Mouse (Mus musculus) gastrocnemius, postnatal 14 days (tissue): ENCODE data around the gene Ifitm10. TPM values are rescaled to one million over a fixed set of nuclear protein-coding genes. Genes with fewer than 3 reads are reported as not detected.

Experiments
- DNase-seq: peaks from one replicate; pipeline ENCODE4 v3.0.0; 2021; ENCODE audit warnings: mixed read lengths
- intact Hi-C: fragments of 180-260 bp; cut with DNase I; formaldehyde crosslinking; loops from one replicate; pipeline ENCODE4 v1.15.1; 2025; ENCODE audit warnings: low total_unique reads
- total RNA-seq, 2 experiments: library from RNA; stranded (reverse); gene quantifications; 2 replicates each; pipeline ENCODE4 v1.2.3; 2021

Ifitm10 gene
- total RNA-seq, 2 experiments from 2014 or later = 6.7 to 8.4 TPM

DNA sequence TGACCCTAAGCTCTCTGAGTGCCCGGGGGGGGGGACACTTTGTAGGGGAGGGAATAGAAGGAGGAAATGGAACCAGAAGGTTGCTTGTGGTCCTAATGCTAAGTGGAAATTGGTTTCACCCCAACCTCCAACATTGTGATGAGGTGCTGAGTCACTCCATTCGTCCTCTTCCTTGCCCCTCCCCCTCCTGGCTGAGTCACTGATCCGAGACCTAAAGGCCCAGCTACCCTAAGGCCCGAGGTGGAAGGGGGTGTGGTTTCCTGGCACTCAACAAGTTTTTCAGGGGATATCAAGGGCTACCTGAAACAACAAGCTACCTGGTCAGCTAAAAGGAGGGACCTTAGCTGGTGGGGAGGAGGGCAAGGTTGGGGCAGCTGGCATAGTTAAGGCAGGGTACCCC, 19.6 kb upstream of the Ifitm10 start:
- intact Hi-C loops = loop anchor here (5.0 kb wide), 1 partner anchor 34 kb away; no protein-coding TSS in a partner anchor
- DNase-seq = no peak

GRCm38 (mm10) chr7:142391609-142392008, 18.1 kb upstream of the Ifitm10 start:
- DNase-seq = no peak
- intact Hi-C loops = loop anchor here (5.0 kb wide), 1 partner anchor 36 kb away; no protein-coding TSS in a partner anchor

DNA sequence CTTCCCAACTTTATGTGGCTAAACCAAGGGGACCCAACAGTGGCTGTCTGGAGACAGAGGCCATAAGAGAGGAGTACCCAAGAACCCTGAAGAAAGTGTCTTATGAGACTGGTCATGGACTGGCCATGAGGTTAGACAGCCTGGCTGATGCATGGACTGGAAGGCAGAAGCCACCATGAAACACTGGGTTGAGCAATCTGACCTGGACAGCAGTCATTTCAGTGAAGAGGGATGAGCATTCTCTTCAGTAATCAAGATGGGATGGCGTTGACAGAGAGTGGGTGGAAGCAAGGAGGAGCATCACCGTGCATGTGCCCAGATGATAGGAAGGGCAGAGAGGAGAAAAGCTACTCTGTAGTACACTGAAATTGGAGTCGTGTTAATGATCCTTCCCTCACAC, 17.6 kb upstream of the Ifitm10 start:
- intact Hi-C loops = loop anchor here (5.0 kb wide), 1 partner anchor 36 kb away; no protein-coding TSS in a partner anchor
- DNase-seq = no peak

DNA sequence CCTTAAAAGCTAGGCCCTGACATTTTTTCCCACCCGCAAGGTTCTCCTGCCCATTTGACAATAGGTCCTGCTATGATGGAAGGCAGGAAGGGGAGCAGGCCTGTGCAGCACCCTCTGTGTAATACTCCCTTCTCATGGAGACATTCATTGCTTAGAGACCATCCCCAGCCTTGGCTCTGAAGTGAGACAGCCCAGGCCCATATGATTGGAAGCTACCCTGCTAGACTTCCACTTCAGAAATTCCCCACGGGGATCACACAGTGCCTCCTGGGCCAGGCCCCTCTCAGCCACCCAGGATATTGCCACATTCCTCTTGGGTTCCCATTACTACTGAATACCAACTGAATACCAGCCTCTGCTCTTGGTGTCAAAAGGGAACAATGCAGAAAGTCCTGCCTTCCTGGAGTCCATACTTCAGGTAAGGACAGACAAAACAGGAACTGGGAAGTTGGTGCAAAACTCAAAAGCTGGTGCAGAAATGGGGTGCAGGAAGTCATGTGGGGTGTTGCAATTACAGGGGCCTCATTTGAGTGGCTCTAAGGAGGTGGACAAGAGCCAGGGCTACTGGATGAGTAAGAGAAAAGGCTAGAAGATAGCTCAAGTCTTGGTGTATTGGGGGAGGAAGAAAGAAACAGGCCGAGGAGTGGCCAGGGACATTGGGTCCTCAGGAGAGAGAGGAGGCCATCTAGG, 16.6 kb upstream of the Ifitm10 start:
- no peak for DNase-seq
- intact Hi-C loops = loop anchor here (5.0 kb wide), 1 partner anchor 37 kb away; no protein-coding TSS in a partner anchor

DNA sequence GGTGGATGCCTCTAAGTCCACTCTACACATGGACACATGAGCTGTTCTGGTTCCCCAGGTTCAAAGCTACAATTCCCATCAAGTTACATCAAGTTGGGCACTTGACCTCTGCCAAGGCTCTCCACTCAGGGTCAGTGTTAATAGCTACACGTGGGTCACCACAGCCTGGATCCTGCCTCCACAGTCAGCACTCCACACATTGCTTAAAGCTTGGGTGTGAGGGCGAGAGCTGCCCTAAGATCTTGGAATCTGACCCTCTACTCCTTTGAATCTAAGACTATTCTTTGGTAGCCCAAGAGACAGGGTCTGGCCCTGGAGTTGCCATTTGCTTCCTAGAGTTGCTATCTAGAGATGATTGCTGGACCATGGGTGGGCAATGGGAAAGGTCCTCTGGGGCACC, 15.2 kb upstream of the Ifitm10 start:
- intact Hi-C loops = no loop called here
- no peak for DNase-seq

DNA sequence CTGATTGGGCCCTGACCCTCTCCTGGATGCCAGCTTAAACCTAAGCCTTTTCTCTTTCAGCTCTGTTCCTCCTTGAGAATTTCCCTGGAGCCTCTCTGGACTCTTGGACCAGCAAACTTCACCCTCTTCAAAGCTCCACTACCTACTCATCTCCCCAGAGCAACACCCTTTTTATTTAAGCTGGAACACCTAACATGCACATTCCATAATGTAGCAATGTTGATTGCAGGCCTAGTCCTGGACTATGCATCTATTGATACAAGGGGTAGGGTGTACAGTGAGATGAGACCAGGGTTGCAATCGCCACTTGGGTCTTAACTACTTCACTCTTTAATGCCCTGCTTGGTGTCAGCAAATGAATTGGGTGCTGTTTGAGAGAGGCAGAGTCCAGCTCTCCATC, 14.6 kb upstream of the Ifitm10 start:
- no peak for DNase-seq
- intact Hi-C loops = no loop called here

GRCm38 (mm10) chr7:142387419-142388148, 14.0 kb upstream of the Ifitm10 start, which contains the start of gene Ctsd:
Gene Ctsd, minus strand, starts transcription at chr7:142388038.
- peak; percentile 98 for DNase-seq
- intact Hi-C loops = no loop called here

- DNase-seq = no peak
- intact Hi-C loops = no loop called here
These were observed 13.2 kb upstream of the Ifitm10 start for GRCm38 (mm10) chr7:142386621-142387201.

GRCm38 (mm10) chr7:142385742-142386403, 12.3 kb upstream of the Ifitm10 start:
- intact Hi-C loops = no loop called here
- DNase-seq = no peak

GRCm38 (mm10) chr7:142384306-142384705, 10.8 kb upstream of the Ifitm10 start:
- intact Hi-C loops = no loop called here
- no peak for DNase-seq

- intact Hi-C loops = no loop called here
- DNase-seq = no peak
These were observed 9.0 kb upstream of the Ifitm10 start, which contains the start of gene Gm49369 for GRCm38 (mm10) chr7:142382567-142382966. Gene Gm49369, minus strand, starts transcription at chr7:142382667.

GRCm38 (mm10) chr7:142381175-142381574, 7.6 kb upstream of the Ifitm10 start:
- DNase-seq = no peak
- intact Hi-C loops = no loop called here

- intact Hi-C loops = no loop called here
- no peak for DNase-seq
These were observed 5.6 kb upstream of the Ifitm10 start for GRCm38 (mm10) chr7:142379186-142379585.

GRCm38 (mm10) chr7:142377233-142377925, 3.8 kb upstream of the Ifitm10 start:
- intact Hi-C loops = no loop called here
- no peak for DNase-seq

DNA sequence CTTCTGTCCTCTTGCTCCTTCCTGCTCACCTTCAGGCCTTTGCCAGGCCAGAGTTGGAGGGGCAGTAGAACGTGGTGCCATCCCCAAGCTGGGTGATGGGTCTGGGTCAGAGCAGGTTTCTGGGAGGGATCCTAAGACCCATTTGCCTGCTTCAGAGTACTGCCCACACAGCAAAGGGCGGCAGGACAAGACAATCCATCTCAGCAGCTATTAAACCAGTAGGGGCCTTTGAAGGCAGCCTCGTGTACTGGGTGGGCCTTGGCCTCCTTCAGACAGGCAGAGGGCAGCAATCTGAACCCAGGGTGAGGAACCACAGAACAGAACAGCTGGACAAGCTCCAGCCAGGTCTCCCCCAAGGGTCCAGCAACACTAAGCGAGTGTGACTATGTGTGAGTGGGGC, 2.5 kb upstream of the Ifitm10 start:
- intact Hi-C loops = no loop called here
- DNase-seq = no peak

DNA sequence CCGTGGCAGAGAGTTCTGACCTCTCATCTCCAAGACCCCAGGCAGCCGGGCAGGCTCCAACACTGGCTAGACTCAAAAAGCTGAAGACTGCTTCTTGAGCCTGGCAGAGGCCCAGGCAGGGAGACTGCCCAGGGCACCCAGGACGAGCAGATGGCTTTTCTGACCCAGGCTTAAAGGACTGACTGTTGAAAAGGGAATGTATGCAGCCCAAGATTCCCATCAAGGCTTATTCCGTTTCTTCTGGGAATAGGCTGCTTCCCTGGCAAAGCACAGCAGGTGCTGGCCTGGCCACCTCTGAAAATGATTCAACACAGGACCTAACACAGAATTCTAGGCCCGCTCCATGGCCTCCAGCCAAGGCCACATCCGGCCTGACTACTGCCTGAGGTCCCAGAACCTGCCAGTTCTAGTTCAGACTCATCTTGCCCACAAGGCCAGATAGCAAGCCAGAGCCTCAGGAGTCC, 1.7 kb upstream of the Ifitm10 start:
- DNase-seq = peak; percentile 46

GRCm38 (mm10) chr7:142374413-142375015, 961 bp upstream of the Ifitm10 start:
- DNase-seq = peak; percentile 47
- intact Hi-C loops = no loop called here

More for the DNA sequence above, 1.7 kb upstream of the Ifitm10 start:
- intact Hi-C loops = no loop called here

DNA sequence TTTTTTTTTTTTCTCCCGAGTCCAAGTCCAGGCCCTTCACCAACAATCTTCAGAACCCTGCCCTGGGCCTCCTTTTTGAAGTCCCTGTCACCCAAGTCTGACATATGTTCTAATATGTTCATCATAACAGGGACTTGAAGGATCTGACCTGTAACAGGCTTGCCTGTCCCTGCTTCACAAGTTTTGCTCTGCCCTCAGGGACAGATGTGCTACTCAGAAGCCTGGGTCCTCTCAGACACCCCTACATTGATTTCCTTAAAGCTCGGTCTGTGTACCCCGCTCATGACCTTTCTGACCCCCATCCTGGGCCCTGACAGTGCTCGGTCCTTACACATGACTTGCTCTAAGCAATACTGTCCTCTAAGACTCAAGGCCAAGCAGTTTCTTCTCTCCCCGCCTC, 514 bp downstream of the Ifitm10 start:
- no peak for DNase-seq
- intact Hi-C loops = no loop called here
